Mouse (Mus musculus): Measurements from ENCODE around the gene Cand1. TPM values are rescaled to one million over a fixed set of nuclear protein-coding genes. Genes with fewer than 3 reads are reported as not detected.

Cand1 gene
- total RNA-seq, 4 experiments from 2014 or later, result 33.2 to 50.0 (median 38.3) TPM

- DNase-seq (ENCODE audit: low spot score), result no peak
These were observed 28.6 kb downstream of the Cand1 start for GRCm38 (mm10) chr10:119211251-119211650.

- DNase-seq (ENCODE audit: low spot score), result no peak
These were observed 33.4 kb downstream of the Cand1 start for GRCm38 (mm10) chr10:119206309-119206932.

- DNase-seq (ENCODE audit: low spot score), result no peak
These were observed 34.6 kb downstream of the Cand1 start for GRCm38 (mm10) chr10:119205229-119205628.

- DNase-seq (ENCODE audit: low spot score), result no peak
These were observed 35.4 kb downstream of the Cand1 start for GRCm38 (mm10) chr10:119204334-119204946.

- no peak for DNase-seq (ENCODE audit: low spot score)
These were observed 40.0 kb downstream of the Cand1 start for GRCm38 (mm10) chr10:119199864-119200263.

- no peak for DNase-seq (ENCODE audit: low spot score)
These were observed 41.5 kb downstream of the Cand1 start for GRCm38 (mm10) chr10:119198186-119198880.

GRCm38 (mm10) chr10:119197621-119198150, 42.2 kb downstream of the Cand1 start:
- no peak for DNase-seq (ENCODE audit: low spot score)

- peak; percentile 45 for DNase-seq (ENCODE audit: low spot score)
These were observed 47.1 kb downstream of the Cand1 start for GRCm38 (mm10) chr10:119192598-119193372.

GRCm38 (mm10) chr10:119187720-119188119, 52.1 kb downstream of the Cand1 start:
- no peak for DNase-seq (ENCODE audit: low spot score)

GRCm38 (mm10) chr10:119169656-119170055, 70.2 kb downstream of the Cand1 start:
- DNase-seq (ENCODE audit: low spot score), result no peak

GRCm38 (mm10) chr10:119169237-119169636, 70.6 kb downstream of the Cand1 start:
- DNase-seq (ENCODE audit: low spot score), result no peak

- no peak for DNase-seq (ENCODE audit: low spot score)
These were observed 71.1 kb downstream of the Cand1 start for GRCm38 (mm10) chr10:119168791-119169190.

- DNase-seq (ENCODE audit: low spot score), result no peak
These were observed 72.0 kb downstream of the Cand1 start for GRCm38 (mm10) chr10:119167858-119168257.

GRCm38 (mm10) chr10:119165051-119165450, 74.8 kb downstream of the Cand1 start:
- DNase-seq (ENCODE audit: low spot score), result no peak

- no peak for DNase-seq (ENCODE audit: low spot score)
These were observed 78.0 kb downstream of the Cand1 start for GRCm38 (mm10) chr10:119161820-119162382.

- DNase-seq (ENCODE audit: low spot score), result no peak
These were observed 79.7 kb downstream of the Cand1 start for GRCm38 (mm10) chr10:119160161-119160560.

- DNase-seq (ENCODE audit: low spot score), result no peak
These were observed 90.6 kb downstream of the Cand1 start for GRCm38 (mm10) chr10:119149261-119149660.
